Mouse (Mus musculus) megakaryocyte, embryonic 14.5 days (primary cell): Measurements from ENCODE around the gene Rhot2. TPM values are rescaled to one million over a fixed set of nuclear protein-coding genes. Genes with fewer than 3 reads are reported as not detected.

ENCODE experiments used
- H3K27me3 ChIP-seq: replicated peaks from 2 replicates; pipeline ENCODE3; 2012; ENCODE audit warnings: inconsistent platforms
- H3K36me3 ChIP-seq: replicated peaks from 2 replicates; pipeline ENCODE3; 2012; ENCODE audit warnings: low read length, inconsistent platforms, mixed read lengths
- H3K4me1 ChIP-seq: 2 replicates; pipeline ENCODE4 v1.6.1; 2012; ENCODE audit warnings: inconsistent platforms
- H3K4me3 ChIP-seq: replicated peaks from 2 replicates; pipeline ENCODE3; 2012; ENCODE audit warnings: moderate library complexity, mild to moderate bottlenecking, inconsistent platforms
- H3K9me3 ChIP-seq: 2 replicates; pipeline ENCODE4 v1.6.1; 2012; ENCODE audit warnings: inconsistent platforms
- FLI1 ChIP-seq: IDR thresholded peaks from 2 replicates; pipeline ENCODE4 v1.6.1; 2012; ENCODE audit warnings: low read length, inconsistent platforms, mixed read lengths
- GATA1 ChIP-seq: IDR thresholded peaks from 3 replicates; pipeline ENCODE4 v1.6.1; 2012; ENCODE audit warnings: mixed read lengths, low read length, inconsistent platforms, borderline replicate concordance
- polyA plus RNA-seq: library from polyadenylated mRNA; stranded (reverse); fragments of >175 nt; gene quantifications from 2 replicates; pipeline ENCODE4 v1.2.3, GENCODE M21; 2012; ENCODE audit warnings: low replicate concordance; ENCODE audit not compliant: insufficient read depth

Rhot2 gene
- polyA plus RNA-seq, 1 experiment: 75.2 TPM

GRCm38 (mm10) chr17:25835301-25835700 is 9.3 kb downstream of the Rhot2 start:
- peak overlapping the region; percentile 76 for H3K4me3 ChIP-seq
- TF ChIP-seq FLI1 (no peak), GATA1 (no peak)
- peaks cover 85% of the 10 kb centered on the region for H3K4me1 ChIP-seq
- H3K9me3 ChIP-seq: no peaks in the 10 kb centered on the region
- H3K27me3 ChIP-seq: no peaks in the 10 kb centered on the region
- peaks cover 78% of the 10 kb centered on the region for H3K36me3 ChIP-seq

DNA sequence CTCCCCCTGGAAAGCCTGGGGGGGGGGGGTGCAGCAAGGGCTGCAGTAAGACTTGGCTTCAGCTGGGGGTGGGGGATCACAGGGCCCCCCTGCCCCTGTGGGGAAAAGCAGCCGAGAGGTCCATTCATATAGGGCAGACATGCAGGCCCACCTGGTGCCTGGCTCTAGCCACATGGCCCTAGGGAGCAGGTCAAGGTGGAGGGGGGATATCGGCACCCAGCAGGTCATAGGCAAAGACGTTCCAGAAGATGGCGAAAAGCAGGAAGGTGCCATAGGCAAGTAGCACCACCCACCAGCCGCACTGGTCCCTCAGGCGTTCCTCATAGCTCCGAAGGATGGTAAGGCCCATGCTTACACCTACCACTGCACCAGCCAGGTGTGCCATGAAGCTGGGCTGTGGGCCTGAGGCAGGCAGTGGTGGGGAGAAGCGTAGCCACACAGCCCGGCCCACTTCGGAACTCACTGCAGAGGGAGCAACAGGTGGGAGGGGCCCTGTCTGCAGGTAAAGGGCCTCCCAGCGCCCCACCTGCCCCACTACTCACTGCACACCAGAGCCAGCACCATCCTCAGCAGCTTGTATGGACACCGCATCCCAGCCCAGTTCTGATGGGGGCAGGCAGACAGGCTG is 9.9 kb downstream of the Rhot2 start:
- Histone ChIP-seq H3K4me3 (peak overlapping the region; percentile 97), H3K9me3 (no peaks in the 10 kb centered on the region), H3K27me3 (no peaks in the 10 kb centered on the region), H3K36me3 (peaks cover 78% of the 10 kb centered on the region), H3K4me1 (peaks cover 85% of the 10 kb centered on the region)
- TF ChIP-seq GATA1 (no peak), FLI1 (no peak)

- Histone ChIP-seq H3K4me1 (peaks cover 86% of the 10 kb centered on the region), H3K27me3 (no peaks in the 10 kb centered on the region), H3K9me3 (no peaks in the 10 kb centered on the region), H3K4me3 (peak overlapping the region; percentile 97), H3K36me3 (peaks cover 77% of the 10 kb centered on the region)
- TF ChIP-seq FLI1: no peak
- TF ChIP-seq GATA1: no peak
These were observed 10.6 kb downstream of the Rhot2 start for GRCm38 (mm10) chr17:25833961-25834594.

- peaks cover 88% of the 10 kb centered on the region for H3K4me1 ChIP-seq
- no peaks in the 10 kb centered on the region for H3K27me3 ChIP-seq
- TF ChIP-seq FLI1 (no peak), GATA1 (no peak)
- no peaks in the 10 kb centered on the region for H3K9me3 ChIP-seq
- peaks cover 72% of the 10 kb centered on the region for H3K36me3 ChIP-seq
- H3K4me3 ChIP-seq: peak within 1 kb of the TSS; percentile 97
These were observed 11.4 kb downstream of the Rhot2 start, which contains the start of gene Stub1 for GRCm38 (mm10) chr17:25833291-25833663. Gene Stub1, minus strand, starts transcription at chr17:25833404.

GRCm38 (mm10) chr17:25832436-25833290 is 12.0 kb downstream of the Rhot2 start:
- Histone ChIP-seq H3K36me3 (peaks cover 72% of the 10 kb centered on the region), H3K27me3 (no peaks in the 10 kb centered on the region), H3K4me3 (peak overlapping the region; percentile 97), H3K4me1 (peaks cover 88% of the 10 kb centered on the region), H3K9me3 (no peaks in the 10 kb centered on the region)
- TF ChIP-seq GATA1 (no peak), FLI1 (peak; percentile 92)

- Histone ChIP-seq H3K36me3 (peaks cover 72% of the 10 kb centered on the region), H3K27me3 (no peaks in the 10 kb centered on the region), H3K9me3 (no peaks in the 10 kb centered on the region), H3K4me3 (peak overlapping the region; percentile 97), H3K4me1 (peaks cover 88% of the 10 kb centered on the region)
- TF ChIP-seq FLI1: no peak
- no peak for TF ChIP-seq GATA1
These were observed 13.0 kb downstream of the Rhot2 start for GRCm38 (mm10) chr17:25831451-25832281.

- no peaks in the 10 kb centered on the region for H3K27me3 ChIP-seq
- H3K9me3 ChIP-seq: no peaks in the 10 kb centered on the region
- peak overlapping the region; percentile 97 for H3K4me3 ChIP-seq
- peaks cover 88% of the 10 kb centered on the region for H3K4me1 ChIP-seq
- peaks cover 72% of the 10 kb centered on the region for H3K36me3 ChIP-seq
- no peak for TF ChIP-seq FLI1
- TF ChIP-seq GATA1: no peak
These were observed 13.7 kb downstream of the Rhot2 start for GRCm38 (mm10) chr17:25830806-25831431.

DNA sequence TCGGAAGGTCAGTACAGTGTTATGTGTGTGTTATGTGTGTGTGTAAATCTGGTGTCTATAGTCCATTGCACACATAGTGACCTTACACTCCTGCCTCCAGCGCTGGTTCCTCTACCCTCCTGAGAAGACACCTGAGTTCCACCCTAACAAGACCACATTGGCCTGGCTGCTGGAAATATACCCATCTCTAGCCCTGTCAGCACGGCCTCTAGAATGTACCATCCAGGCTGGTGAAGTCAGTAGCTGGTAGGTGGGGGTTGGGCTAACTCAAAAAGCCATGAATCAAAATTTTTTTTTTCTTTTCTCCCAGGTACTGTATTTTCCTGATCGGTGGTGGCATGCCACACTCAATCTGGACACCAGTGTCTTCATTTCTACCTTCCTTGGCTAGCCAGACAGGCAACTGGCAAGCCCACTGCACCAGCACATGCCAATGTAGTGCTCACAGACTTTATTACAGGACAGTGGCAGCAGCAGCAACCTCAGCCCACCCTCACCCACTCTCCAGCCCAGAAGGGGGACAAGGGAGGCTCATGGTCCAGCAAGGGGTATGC is 14.4 kb downstream of the Rhot2 start:
- no peaks in the 10 kb centered on the region for H3K27me3 ChIP-seq
- no peaks in the 10 kb centered on the region for H3K9me3 ChIP-seq
- peaks cover 72% of the 10 kb centered on the region for H3K36me3 ChIP-seq
- peak overlapping the region; percentile 44 for H3K4me3 ChIP-seq
- TF ChIP-seq FLI1 (no peak), GATA1 (no peak)
- H3K4me1 ChIP-seq: peaks cover 88% of the 10 kb centered on the region
